Mouse (Mus musculus) stomach, embryonic 14.5 days (tissue): Measurements from ENCODE around the gene Lss. TPM values are rescaled to one million over a fixed set of nuclear protein-coding genes. Genes with fewer than 3 reads are reported as not detected.

ENCODE experiments used
- ATAC-seq: fragments of 200-750 bp; cut with Nextera tagmentation; 2 replicates; pipeline ENCODE4 v1.8.0; 2017; ENCODE audit warnings: low read depth, moderate TSS enrichment; ENCODE audit not compliant: insufficient number of reproducible peaks, insufficient read depth, low FRiP score
- H3K27ac ChIP-seq: fragments of 300-500 bp; sonication (generic); 2 replicates; pipeline ENCODE4 v1.5.1; 2014; ENCODE audit warnings: mild to moderate bottlenecking, low read length, moderate library complexity, mixed read lengths
- H3K27me3 ChIP-seq: fragments of 300-500 bp; sonication (generic); 2 replicates; pipeline ENCODE4 v1.6.1; 2014; ENCODE audit warnings: low read length, control low read depth, mixed read lengths; ENCODE audit not compliant: control insufficient read depth, insufficient read depth
- H3K36me3 ChIP-seq: fragments of 300-500 bp; sonication (generic); 2 replicates; pipeline ENCODE4 v1.6.1; 2014; ENCODE audit warnings: mild to moderate bottlenecking, control low read depth, low read length, moderate library complexity, mixed read lengths; ENCODE audit not compliant: control insufficient read depth, insufficient read depth
- H3K4me1 ChIP-seq: fragments of 300-500 bp; sonication (generic); 2 replicates; pipeline ENCODE4 v1.6.1; 2014; ENCODE audit warnings: low read length, control low read depth, mixed read lengths; ENCODE audit not compliant: control insufficient read depth, insufficient read depth
- H3K4me2 ChIP-seq: fragments of 300-500 bp; sonication (generic); replicated peaks from 2 replicates; pipeline ENCODE4 v1.6.1; 2014; ENCODE audit warnings: low read depth, low read length, control low read depth
- H3K4me3 ChIP-seq: fragments of 300-500 bp; sonication (generic); 2 replicates; pipeline ENCODE4 v1.5.1; 2014; ENCODE audit warnings: low read depth, low read length, control low read depth
- H3K9ac ChIP-seq: fragments of 300-500 bp; sonication (generic); replicated peaks from 2 replicates; pipeline ENCODE4 v1.6.1; 2014; ENCODE audit warnings: low read depth, mild to moderate bottlenecking, control low read depth, low read length, moderate library complexity, mixed read lengths
- H3K9me3 ChIP-seq: fragments of 300-500 bp; sonication (generic); 2 replicates; pipeline ENCODE4 v1.6.1; 2016; ENCODE audit warnings: low read depth, low read length, control low read depth; ENCODE audit not compliant: control insufficient read depth
- WGBS: fragments of 180-500 bp; shearing (Covaris S2); extraction: QIAGEN DNeasy Blood & Tissue Kit; methylation state at CpG from one replicate; pipeline ENCODE4 v1.1.7; 2014; 5-methylcytosine and 5-hydroxymethylcytosine counted together
- polyA plus RNA-seq: library from polyadenylated mRNA; unstranded; fragments of >200 nt; fragmentation: Nextera tagmentation; extraction: Ambion mirVana; gene quantifications from 2 replicates; pipeline ENCODE4 v1.2.1, GENCODE M21; 2014

Lss gene
- polyA plus RNA-seq, 1 experiment from 2014 or later: 35.0 TPM

DNA sequence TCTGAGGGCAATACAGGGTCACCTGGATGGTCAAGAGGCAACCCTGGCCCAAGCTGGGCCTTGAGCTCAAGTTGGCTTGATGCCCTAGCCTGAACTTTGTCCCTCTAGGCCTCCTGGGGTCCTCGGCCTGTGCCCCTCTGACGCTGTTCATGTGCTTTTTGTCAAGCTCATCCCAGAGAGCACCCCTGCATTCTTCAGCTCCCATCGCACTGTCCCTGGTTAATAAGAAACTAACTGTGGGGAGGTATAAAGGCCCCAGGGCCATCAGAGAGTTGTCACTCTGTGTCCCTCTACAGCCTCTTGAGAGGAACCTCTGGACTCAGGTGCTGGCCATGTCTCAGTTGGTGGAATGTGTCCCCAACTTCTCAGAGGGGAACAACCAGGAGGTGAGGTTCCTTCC, 44.0 kb downstream of the Lss start, which contains the start of gene Ftcd:
Gene Ftcd (plus strand): TSS at position 275 of the 400 bp plus-strand sequence.
- 74% methylated on average over 3 of the region's 3 CpGs for WGBS

GRCm38 (mm10) chr10:76576920-76577319, 45.5 kb downstream of the Lss start:
- no peak for ATAC-seq
- Histone ChIP-seq H3K4me2 (no peak overlapping the region), H3K4me3 (no peak overlapping the region), H3K27ac (no peak overlapping the region), H3K9ac (no peak overlapping the region), H3K27me3 (no peaks in the 10 kb centered on the region), H3K9me3 (no peaks in the 10 kb centered on the region), H3K4me1 (no peaks in the 10 kb centered on the region), H3K36me3 (no peaks in the 10 kb centered on the region)
- 66% methylated on average over 7 of the region's 7 CpGs for WGBS

More for the DNA sequence above, 44.0 kb downstream of the Lss start, which contains the start of gene Ftcd:
- Histone ChIP-seq H3K27ac (no peak within 1 kb of the TSS), H3K9me3 (no peaks in the 10 kb centered on the region), H3K27me3 (no peaks in the 10 kb centered on the region), H3K36me3 (no peaks in the 10 kb centered on the region), H3K4me1 (no peaks in the 10 kb centered on the region), H3K9ac (no peak within 1 kb of the TSS), H3K4me2 (no peak within 1 kb of the TSS), H3K4me3 (no peak within 1 kb of the TSS)
- no peak for ATAC-seq

DNA sequence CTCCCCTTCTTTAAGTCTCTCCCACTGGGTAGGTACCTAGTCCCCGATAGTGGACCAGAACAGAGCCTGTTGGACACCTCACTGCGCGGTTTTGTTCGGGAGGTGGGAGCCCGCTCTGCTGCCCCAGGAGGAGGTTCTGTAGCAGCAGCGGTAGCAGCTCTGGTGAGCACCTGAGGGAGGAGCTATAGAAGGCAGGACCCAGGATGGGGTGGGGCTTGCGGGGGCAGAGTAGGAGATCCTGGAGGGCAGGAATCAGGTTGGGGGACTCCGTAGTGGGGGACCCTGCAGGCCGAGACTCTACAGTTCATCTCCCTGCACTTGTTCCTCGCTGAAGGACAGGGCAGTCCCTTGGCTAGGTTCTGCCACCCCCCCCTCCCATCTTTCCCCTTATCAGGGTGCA, 52.8 kb downstream of the Lss start:
- H3K27me3 ChIP-seq: no peaks in the 10 kb centered on the region
- H3K4me3 ChIP-seq: no peak overlapping the region
- no peak for ATAC-seq
- H3K9ac ChIP-seq: no peak overlapping the region
- H3K9me3 ChIP-seq: no peaks in the 10 kb centered on the region
- no peak overlapping the region for H3K27ac ChIP-seq
- WGBS: 18% methylated on average over 10 of the region's 10 CpGs
- no peaks in the 10 kb centered on the region for H3K36me3 ChIP-seq
- peak overlapping the region; percentile 19 for H3K4me2 ChIP-seq
- no peaks in the 10 kb centered on the region for H3K4me1 ChIP-seq

GRCm38 (mm10) chr10:76586190-76586589, 54.8 kb downstream of the Lss start:
- no peaks in the 10 kb centered on the region for H3K27me3 ChIP-seq
- no peak overlapping the region for H3K27ac ChIP-seq
- no peak overlapping the region for H3K9ac ChIP-seq
- ATAC-seq: no peak
- WGBS: 26% methylated on average over 1 of the region's 1 CpGs
- H3K36me3 ChIP-seq: no peaks in the 10 kb centered on the region
- H3K4me1 ChIP-seq: no peaks in the 10 kb centered on the region
- H3K4me2 ChIP-seq: no peak overlapping the region
- H3K9me3 ChIP-seq: no peaks in the 10 kb centered on the region
- H3K4me3 ChIP-seq: no peak overlapping the region

DNA sequence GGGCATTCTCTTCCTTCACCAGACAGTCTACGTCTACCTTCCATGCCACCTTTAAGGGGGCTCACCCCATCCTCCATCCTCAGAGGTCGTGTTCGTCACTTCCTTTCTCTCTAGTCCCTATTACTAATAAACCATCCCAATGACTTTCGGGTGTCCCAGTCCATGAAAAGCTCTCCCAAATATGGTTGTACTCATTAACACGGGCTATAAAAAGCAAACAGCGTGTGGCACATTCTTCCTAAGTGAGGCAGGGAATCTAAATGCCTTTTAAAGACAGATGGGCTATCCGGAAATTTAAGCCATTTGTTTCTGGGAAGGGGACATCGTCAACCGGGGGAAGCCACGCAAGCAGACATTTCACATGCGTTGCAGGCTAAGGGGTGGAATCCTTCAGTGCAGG, 58.8 kb downstream of the Lss start:
- H3K9ac ChIP-seq: no peak overlapping the region
- WGBS: 81% methylated on average over 11 of the region's 11 CpGs
- H3K36me3 ChIP-seq: no peaks in the 10 kb centered on the region

GRCm38 (mm10) chr10:76596338-76596737, 65.0 kb downstream of the Lss start:
- WGBS: 93% methylated on average over 31 of the region's 31 CpGs
- no peak for ATAC-seq

More for the DNA sequence above, 58.8 kb downstream of the Lss start:
- Histone ChIP-seq H3K9me3 (no peaks in the 10 kb centered on the region), H3K4me2 (no peak overlapping the region), H3K4me3 (no peak overlapping the region), H3K27ac (no peak overlapping the region), H3K27me3 (no peaks in the 10 kb centered on the region), H3K4me1 (no peaks in the 10 kb centered on the region)
- no peak for ATAC-seq

DNA sequence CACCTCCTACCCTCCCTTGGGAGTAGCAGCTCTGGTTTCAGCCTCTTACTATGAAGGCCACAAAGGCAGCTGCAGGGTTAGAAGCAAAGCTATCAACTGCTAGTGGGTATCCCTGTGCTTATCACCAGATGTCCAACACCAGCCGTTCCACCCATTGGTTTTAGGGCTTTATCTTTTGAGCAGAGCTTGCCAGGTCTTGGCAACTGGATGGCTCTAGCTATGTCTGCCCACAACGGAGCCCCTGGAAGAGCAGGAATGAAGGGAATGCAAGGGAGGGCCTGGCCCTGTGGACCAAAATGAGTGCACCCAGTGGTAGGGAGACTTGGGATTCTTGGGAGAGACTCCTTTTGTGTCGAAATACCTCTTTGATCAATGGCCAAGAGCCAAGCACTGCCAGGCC, 71.3 kb downstream of the Lss start:
- no peaks in the 10 kb centered on the region for H3K4me1 ChIP-seq
- H3K4me3 ChIP-seq: no peak overlapping the region
- 67% methylated on average over 3 of the region's 3 CpGs for WGBS
- H3K27ac ChIP-seq: no peak overlapping the region
- no peak for ATAC-seq
- peaks cover 25% of the 10 kb centered on the region for H3K36me3 ChIP-seq
- H3K4me2 ChIP-seq: no peak overlapping the region
- H3K9me3 ChIP-seq: no peaks in the 10 kb centered on the region
- H3K27me3 ChIP-seq: no peaks in the 10 kb centered on the region
- H3K9ac ChIP-seq: no peak overlapping the region

More at GRCm38 (mm10) chr10:76596338-76596737, 65.0 kb downstream of the Lss start:
- no peaks in the 10 kb centered on the region for H3K4me1 ChIP-seq
- no peak overlapping the region for H3K9ac ChIP-seq
- no peak overlapping the region for H3K4me3 ChIP-seq
- no peak overlapping the region for H3K4me2 ChIP-seq
- no peaks in the 10 kb centered on the region for H3K27me3 ChIP-seq
- peaks cover 3% of the 10 kb centered on the region for H3K36me3 ChIP-seq
- no peaks in the 10 kb centered on the region for H3K9me3 ChIP-seq
- H3K27ac ChIP-seq: no peak overlapping the region

Other genes starting within 250 kb of the Lss start
- gene Dip2a, start 186.3 kb upstream of the Lss start, polyA plus RNA-seq: 7.8 TPM in 2 replicates
- gene AC141477.1, start 91.1 kb upstream of the Lss start, polyA plus RNA-seq: not detected in 2 replicates
- 18.9 and 20.1 TPM in 2 replicates for gene Pcnt, start 88.8 kb upstream of the Lss start, polyA plus RNA-seq
- not detected in 2 replicates for gene 2610028H24Rik, start 82.5 kb upstream of the Lss start, polyA plus RNA-seq
- gene Mcm3ap, start 62.7 kb upstream of the Lss start, polyA plus RNA-seq: 64.6 and 68.5 TPM in 2 replicates
- gene Ybey, start 62.5 kb upstream of the Lss start, polyA plus RNA-seq: 5.6 and 5.8 TPM in 2 replicates
- gene Spatc1l, start 30.7 kb downstream of the Lss start, polyA plus RNA-seq: 0.23 TPM in 1 of 2 replicates, not detected in the other
- not detected in 2 replicates for gene Ftcd, start 44.1 kb downstream of the Lss start, polyA plus RNA-seq
- gene Col6a2, start 92.0 kb downstream of the Lss start, polyA plus RNA-seq: 148 and 176 TPM in 2 replicates
- 275 and 292 TPM in 2 replicates for gene Col6a1, start 194.6 kb downstream of the Lss start, polyA plus RNA-seq